Mouse (Mus musculus) CH12.LX (cell line): Measurements from ENCODE around the gene Oxa1l.
A peak's percentile ranks its signal among the peaks of the same experiment; 100 is the strongest.

ENCODE experiments used
- CHD1 ChIP-seq: IDR thresholded peaks from 2 replicates; pipeline ENCODE4 v1.6.1; 2012; ENCODE audit warnings: low read depth, low read length, improper control_type of control experiment, inconsistent platforms
- CTCF ChIP-seq, 2 experiments: IDR thresholded peaks in 1 of 2; conservative IDR thresholded peaks in 1 of 2; 2 replicates each; pipeline ENCODE4 v1.5.1; 2011 to 2012; ENCODE audit warnings: low read depth in 2 of 2, low read length in 2 of 2, improper control_type of control experiment in 1 of 2, inconsistent platforms in 1 of 2, mild to moderate bottlenecking in 1 of 2, moderate library complexity in 1 of 2
- EP300 ChIP-seq: IDR thresholded peaks from 2 replicates; pipeline ENCODE4 v1.6.1; 2011; ENCODE audit warnings: low read length, improper control_type of control experiment
- JUND ChIP-seq: conservative IDR thresholded peaks from 2 replicates; pipeline ENCODE4 v1.6.1; 2011; ENCODE audit warnings: low read depth, low read length, improper control_type of control experiment
- POLR2A ChIP-seq: IDR thresholded peaks from 2 replicates; pipeline ENCODE4 v1.6.1; 2011; ENCODE audit warnings: low read depth, mild to moderate bottlenecking, improper control_type of control experiment, low read length
- USF2 ChIP-seq: conservative IDR thresholded peaks from 2 replicates; pipeline ENCODE4 v1.6.1; 2011; ENCODE audit warnings: low read depth, low read length, improper control_type of control experiment

GRCm38 (mm10) chr14:54412000-54412576 is 51.5 kb downstream of the Oxa1l start:
- TF ChIP-seq POLR2A (peak; percentile 15; the same call in 1 of the 2 replicates), CTCF (conservative IDR thresholded peaks at IDR 0.05 in 1 of 2, IDR thresholded peaks at IDR 0.05 in 1 of 2; ENCODE audit: low read depth in 2 of 2, low read length in 2 of 2) (no peak), USF2 (no peak), CHD1 (no peak), JUND (no peak), EP300 (no peak)
